Mouse (Mus musculus): Measurements from ENCODE around the gene 3110040M04Rik. TPM values are rescaled to one million over a fixed set of nuclear protein-coding genes. Genes with fewer than 3 reads are reported as not detected.
"Not testable (repeated sequence)": the region's sequence is repeated elsewhere in the genome, so short reads cannot be mapped to it uniquely, and the experiment has no call there.

3110040M04Rik gene
- not detected in 2 replicates for total RNA-seq (2017)

DNA sequence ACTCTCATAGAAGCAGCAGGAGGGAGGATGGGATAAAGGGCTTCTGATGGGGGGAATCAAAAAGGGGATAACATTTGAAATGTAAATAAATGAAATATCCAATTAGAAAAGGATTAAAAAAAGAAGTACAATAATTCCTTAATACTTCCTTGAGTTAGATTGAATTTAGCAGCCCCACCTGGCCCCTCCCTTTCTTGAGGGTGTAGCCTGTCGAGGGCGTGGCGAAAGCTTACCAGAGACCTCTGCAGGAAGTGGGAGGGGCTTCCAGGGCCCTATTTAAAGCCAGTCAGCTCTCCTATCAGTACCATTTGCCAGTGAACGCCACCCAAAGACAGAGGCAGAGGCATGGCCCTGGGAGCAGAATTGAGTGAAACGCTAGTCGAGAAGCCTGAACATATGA is at the start of gene 3110040M04Rik:
3110040M04Rik (plus strand) TSS at position 304 of the 400 bp plus-strand sequence.
- ATAC-seq (ENCODE audit: extremely low read depth, insufficient number of reproducible peaks, low FRiP score, poor library complexity, severe bottlenecking), result not testable (repeated sequence)

GRCm38 (mm10) chr1:151154131-151154530 is 49.8 kb upstream of the 3110040M04Rik start:
- ATAC-seq (ENCODE audit: extremely low read depth, insufficient number of reproducible peaks, low FRiP score, poor library complexity, severe bottlenecking), result not testable (repeated sequence)

DNA sequence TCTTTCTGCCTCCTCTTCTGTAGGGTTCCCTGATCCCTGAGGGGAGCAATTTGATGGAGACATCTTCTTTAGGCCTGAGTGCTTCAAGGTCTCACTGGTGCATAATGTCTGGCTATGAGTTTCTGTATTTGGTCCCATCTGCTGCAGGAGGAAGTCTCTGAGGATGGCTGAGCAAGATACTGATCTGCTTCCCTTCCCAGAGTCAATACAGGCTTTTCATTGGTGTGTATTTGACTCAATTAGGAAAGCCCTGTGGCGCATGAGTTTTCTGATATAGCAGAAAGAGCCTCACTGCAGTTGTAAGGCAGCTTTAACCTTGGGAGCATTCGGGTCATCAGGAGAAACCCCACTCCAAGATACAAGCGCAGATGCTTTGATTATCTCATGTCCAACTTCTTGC is 47.8 kb upstream of the 3110040M04Rik start:
- no peak for ATAC-seq (ENCODE audit: extremely low read depth, insufficient number of reproducible peaks, low FRiP score, poor library complexity, severe bottlenecking)

- no peak for ATAC-seq (ENCODE audit: extremely low read depth, insufficient number of reproducible peaks, low FRiP score, poor library complexity, severe bottlenecking)
Observed at GRCm38 (mm10) chr1:151156777-151157632, 46.9 kb upstream of the 3110040M04Rik start.

DNA sequence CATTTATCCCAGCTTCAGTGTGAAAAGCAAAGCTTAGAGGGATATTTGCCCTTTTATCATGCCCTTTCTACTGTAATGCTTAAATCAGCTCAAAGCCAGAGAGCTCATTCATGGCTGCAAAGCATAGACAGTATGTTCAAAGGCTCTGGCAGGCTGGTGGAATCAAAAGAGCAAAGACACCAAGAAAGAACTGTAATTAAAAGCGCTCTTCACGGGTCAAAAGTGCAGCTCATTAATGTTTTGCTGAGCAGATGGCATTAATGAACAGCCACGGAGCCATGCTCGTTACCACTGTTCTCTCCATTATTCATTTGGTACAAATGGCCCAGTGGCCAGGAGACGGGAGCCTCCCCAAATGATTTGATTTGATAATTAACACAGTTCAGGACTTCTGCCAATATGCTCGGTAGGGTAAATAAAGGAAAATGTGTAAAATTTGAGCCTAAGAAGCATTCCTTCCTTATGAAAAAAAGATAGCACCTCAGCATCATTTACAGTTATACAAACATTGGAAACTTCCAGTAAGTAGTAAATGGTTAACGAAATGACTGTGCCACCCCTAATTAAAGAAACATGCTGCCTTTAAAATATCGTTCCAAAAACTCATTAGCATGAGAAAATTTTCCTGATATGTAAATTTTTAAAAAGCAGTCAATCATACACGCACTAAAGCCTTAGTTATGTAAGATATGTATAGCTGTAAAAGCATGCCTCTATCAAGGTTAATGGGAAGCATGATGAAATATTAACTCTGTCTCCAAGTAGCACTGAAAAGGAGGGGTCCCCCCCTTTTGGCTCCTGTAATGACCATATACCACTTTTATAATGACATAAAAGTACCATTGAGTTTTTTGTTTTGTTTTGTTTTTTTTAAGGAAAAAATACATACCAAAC is 45.7 kb upstream of the 3110040M04Rik start:
- ATAC-seq (ENCODE audit: extremely low read depth, insufficient number of reproducible peaks, low FRiP score, poor library complexity, severe bottlenecking), result no peak

GRCm38 (mm10) chr1:151158857-151159510 is 44.9 kb upstream of the 3110040M04Rik start:
- no peak for ATAC-seq (ENCODE audit: extremely low read depth, insufficient number of reproducible peaks, low FRiP score, poor library complexity, severe bottlenecking)

GRCm38 (mm10) chr1:151166031-151166430 is 37.9 kb upstream of the 3110040M04Rik start:
- ATAC-seq (ENCODE audit: extremely low read depth, insufficient number of reproducible peaks, low FRiP score, poor library complexity, severe bottlenecking), result no peak

- no peak for ATAC-seq (ENCODE audit: extremely low read depth, insufficient number of reproducible peaks, low FRiP score, poor library complexity, severe bottlenecking)
Observed at GRCm38 (mm10) chr1:151167297-151168047, 36.4 kb upstream of the 3110040M04Rik start.

- ATAC-seq (ENCODE audit: extremely low read depth, insufficient number of reproducible peaks, low FRiP score, poor library complexity, severe bottlenecking), result no peak
Observed at GRCm38 (mm10) chr1:151168637-151169036, 35.3 kb upstream of the 3110040M04Rik start.

DNA sequence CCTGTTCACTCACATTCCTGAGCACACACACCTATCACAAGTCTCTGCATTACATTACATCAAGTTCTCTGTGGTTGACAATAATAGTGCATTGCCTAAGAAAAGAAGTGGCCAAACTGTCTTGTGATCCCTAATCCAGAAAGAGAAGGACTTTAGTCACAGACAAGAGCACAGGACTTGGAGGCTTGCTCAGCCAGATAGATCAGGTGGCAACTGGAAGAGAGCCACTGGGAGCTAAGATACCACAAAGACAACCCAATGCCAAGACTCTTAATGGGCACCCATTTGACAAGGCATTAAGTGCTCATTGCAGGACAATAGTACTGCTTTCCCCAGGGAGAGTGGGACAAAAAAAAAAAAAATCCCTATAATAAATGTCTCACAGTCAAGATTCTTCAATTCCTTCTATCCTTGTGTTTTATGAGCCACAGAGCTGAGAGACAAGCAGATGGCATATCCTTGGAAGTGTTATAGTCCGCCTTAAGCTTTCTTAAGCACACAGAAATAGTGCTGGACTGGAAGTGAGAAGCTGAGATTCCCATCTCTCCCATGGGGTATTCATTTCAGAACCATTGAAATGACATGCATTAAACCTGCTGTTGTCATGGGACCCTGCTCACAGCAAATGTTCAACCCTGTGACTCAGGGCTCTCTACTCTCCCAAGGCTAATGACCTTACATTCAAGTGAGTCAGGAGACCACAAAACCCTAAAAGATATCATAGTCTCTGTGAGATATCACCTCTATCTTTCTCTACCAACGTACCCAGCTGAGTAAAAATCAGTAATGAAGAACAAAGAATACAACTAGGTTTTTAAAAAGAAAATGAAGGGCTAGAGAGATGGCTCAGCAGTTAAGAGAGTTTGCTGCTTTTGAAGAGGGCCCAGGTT is 32.1 kb upstream of the 3110040M04Rik start:
- no peak for ATAC-seq (ENCODE audit: extremely low read depth, insufficient number of reproducible peaks, low FRiP score, poor library complexity, severe bottlenecking)

GRCm38 (mm10) chr1:151177030-151177936 is 26.6 kb upstream of the 3110040M04Rik start:
- peak; percentile 94 for ATAC-seq (ENCODE audit: extremely low read depth, insufficient number of reproducible peaks, low FRiP score, poor library complexity, severe bottlenecking)

- ATAC-seq (ENCODE audit: extremely low read depth, insufficient number of reproducible peaks, low FRiP score, poor library complexity, severe bottlenecking), result no peak
Observed at GRCm38 (mm10) chr1:151177937-151178271, 26.0 kb upstream of the 3110040M04Rik start.

DNA sequence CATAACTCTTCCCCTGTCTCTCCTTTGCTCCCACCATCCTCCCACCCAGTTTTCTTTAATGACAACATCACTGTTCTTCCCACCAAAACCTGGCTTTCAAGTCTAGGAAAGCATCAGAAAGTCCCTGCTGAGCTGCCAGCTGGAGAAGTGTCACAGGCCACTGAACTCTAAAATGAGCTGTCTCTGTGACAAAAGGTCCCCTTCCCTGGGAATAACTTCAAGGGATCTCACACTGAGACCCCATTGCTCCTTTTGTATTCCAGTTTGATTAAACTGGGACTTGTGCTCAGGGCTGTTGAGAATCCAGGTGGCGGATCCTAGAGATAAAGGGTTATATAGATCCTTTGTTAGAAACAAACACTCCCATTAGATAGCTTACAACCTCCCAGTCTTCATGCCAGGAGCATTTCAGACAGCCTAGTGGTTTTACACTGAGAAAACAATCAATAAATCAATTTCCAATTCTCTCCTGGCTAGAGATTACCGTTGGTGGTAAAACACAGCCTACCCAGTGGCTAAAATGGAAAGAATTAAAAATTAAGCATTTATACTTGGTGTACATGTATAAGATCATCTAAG is 25.3 kb upstream of the 3110040M04Rik start:
- ATAC-seq (ENCODE audit: extremely low read depth, insufficient number of reproducible peaks, low FRiP score, poor library complexity, severe bottlenecking), result no peak

- no peak for ATAC-seq (ENCODE audit: extremely low read depth, insufficient number of reproducible peaks, low FRiP score, poor library complexity, severe bottlenecking)
Observed at GRCm38 (mm10) chr1:151180167-151180566, 23.8 kb upstream of the 3110040M04Rik start.

DNA sequence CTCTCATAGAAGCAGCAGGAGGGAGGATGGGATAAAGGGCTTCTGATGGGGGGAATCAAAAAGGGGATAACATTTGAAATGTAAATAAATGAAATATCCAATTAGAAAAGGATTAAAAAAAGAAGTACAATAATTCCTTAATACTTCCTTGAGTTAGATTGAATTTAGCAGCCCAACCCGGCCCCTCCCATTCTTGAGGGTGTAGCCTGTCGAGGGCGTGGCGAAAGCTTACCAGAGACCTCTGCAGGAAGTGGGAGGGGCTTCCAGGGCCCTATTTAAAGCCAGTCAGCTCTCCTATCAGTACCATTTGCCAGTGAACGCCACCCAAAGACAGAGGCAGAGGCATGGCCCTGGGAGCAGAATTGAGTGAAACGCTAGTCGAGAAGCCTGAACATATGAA is 21.7 kb upstream of the 3110040M04Rik start, which contains the start of gene Gm47985:
Gm47985 (plus strand) TSS at position 272 of the 400 bp plus-strand sequence.
- not testable (repeated sequence) for ATAC-seq (ENCODE audit: extremely low read depth, insufficient number of reproducible peaks, low FRiP score, poor library complexity, severe bottlenecking)

DNA sequence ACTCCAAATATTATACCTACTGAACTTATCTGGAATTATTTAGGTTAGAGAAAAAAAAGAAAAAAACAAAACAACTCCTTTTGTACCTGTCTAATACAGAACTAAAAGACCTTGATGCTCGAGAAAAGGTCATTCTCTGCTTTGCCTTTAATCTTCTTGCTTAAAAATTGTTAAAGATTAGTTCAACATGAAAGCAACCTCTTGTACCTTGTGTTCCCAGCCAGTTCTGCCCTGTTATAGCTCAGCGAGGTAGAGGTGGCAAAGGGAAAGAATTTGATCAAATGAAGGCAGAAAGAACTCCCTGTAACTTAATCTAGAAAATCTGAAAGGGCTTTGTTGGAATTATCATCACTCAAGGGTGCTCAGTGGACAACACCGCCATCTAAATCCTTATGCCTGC is 17.7 kb upstream of the 3110040M04Rik start:
- not testable (repeated sequence) for ATAC-seq (ENCODE audit: extremely low read depth, insufficient number of reproducible peaks, low FRiP score, poor library complexity, severe bottlenecking)
